Mouse (Mus musculus): Measurements from ENCODE around the gene Frem1.

The Frem1 gene

GRCm38 (mm10) chr4:82930079-82930478, 122.1 kb downstream of the Frem1 start:
- no peak for DNase-seq (ENCODE audit: low spot score in 2 of 2)

GRCm38 (mm10) chr4:82921962-82922361, 130.2 kb downstream of the Frem1 start:
- no peak for DNase-seq (ENCODE audit: low spot score in 2 of 2)

DNA sequence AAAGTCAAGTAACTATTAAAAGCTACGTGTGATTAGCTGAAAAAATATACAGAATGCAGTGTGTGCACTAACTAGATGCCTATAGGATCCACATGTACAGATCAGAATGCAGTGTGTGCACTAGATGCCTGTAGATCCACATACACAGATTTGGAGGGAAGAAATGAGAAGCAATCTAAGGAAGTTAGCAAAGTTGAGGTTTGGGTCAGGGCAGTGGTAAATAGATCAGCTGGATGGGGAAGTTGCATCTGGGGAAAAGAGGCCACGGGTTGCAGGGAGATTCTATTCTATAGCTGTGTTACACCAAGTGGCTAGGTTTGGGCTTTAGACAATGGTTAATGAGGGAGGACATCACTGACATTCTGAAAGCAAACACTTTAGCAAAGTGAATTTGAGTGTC, 133.5 kb downstream of the Frem1 start:
- no peak for DNase-seq (ENCODE audit: low spot score in 2 of 2)

DNA sequence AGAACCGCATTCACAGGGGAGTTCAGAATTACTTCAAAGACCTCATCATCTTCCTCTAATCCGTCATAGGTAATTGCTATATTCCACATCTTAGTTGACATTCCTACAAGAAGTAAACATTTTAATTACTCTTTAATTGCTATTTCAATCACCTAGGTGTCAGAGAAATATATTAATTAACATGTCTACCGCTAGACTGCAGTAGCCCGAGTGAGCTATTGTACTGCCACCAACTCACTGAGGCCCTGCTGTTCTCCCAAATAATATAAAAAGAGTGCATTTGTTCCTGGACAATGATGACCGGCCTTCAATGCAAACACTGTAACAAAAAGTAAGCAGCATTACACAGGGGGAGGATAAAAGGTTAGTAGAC, 135.5 kb downstream of the Frem1 start:
- DNase-seq (ENCODE audit: low spot score in 2 of 2), result no peak

- no peak for DNase-seq (ENCODE audit: low spot score in 2 of 2)
Observed at GRCm38 (mm10) chr4:82916003-82916677, 136.0 kb downstream of the Frem1 start.

GRCm38 (mm10) chr4:82915576-82915975, 136.6 kb downstream of the Frem1 start:
- DNase-seq (ENCODE audit: low spot score in 2 of 2), result no peak

- DNase-seq (ENCODE audit: low spot score in 2 of 2), result no peak
Observed at GRCm38 (mm10) chr4:82914601-82915143, 137.5 kb downstream of the Frem1 start.

DNA sequence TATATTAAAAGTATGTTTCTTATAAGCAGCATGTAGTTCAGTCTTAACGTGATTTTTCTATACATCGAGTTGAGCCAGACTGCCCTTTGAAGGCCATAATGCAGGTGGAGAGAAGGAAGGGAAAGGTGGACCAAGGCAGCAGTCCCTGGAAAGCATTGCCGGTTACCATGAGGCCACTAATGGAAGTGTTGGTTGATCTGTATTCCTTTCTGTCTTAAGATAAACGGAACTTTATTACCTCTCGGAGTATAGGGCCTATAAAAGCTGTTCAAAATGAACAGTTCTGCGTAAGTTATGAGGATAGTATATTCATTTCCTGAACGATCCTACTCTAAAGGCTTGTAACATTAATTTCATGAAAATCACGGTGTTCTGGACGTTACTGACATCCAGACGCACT, 156.9 kb downstream of the Frem1 start:
- no peak for DNase-seq (ENCODE audit: low spot score in 2 of 2)

DNA sequence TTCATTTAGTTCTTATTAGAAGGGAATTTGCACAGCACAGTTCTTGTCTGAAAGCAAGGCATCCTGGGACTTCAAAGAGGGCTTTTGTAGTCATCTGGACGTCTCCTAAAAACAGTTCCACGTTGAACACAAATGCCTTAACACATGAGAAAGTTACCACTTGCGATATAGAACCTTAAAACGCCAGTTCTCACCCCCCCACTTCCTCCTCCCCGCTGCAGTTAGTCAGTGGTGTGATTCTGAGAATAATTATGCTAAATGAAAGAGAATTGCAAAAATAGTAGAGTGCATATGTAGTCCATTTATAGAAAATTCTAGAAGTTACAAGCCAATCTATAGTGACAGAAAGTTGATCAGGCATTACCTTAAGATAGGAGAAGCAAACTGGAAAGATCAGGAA, 159.9 kb downstream of the Frem1 start:
- DNase-seq (ENCODE audit: low spot score in 2 of 2), result peak in 1 of 2 experiments; percentile 12

GRCm38 (mm10) chr4:82891566-82891965, 160.6 kb downstream of the Frem1 start:
- DNase-seq (ENCODE audit: low spot score in 2 of 2), result no peak

DNA sequence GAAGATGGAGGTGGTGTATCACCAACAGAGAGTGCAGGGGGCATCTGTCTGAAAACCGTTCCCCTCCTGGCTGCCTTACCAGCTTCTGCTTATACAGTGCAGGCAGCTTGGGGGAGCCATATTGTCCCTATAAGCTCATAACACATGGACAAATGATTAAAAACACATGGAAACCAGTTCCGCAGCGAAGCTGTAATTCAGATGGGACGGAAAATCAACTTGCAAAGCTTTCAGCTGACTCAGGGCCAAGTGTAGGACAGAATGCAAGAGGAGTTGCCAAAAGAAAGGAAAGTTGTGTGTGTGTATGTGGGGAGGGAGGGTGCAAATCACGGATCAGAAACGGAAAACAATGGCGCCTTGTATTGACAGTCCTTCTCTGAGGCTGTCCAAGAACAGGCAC, 161.1 kb downstream of the Frem1 start:
- no peak for DNase-seq (ENCODE audit: low spot score in 2 of 2)

GRCm38 (mm10) chr4:82890585-82890984, 161.6 kb downstream of the Frem1 start:
- DNase-seq (ENCODE audit: low spot score in 2 of 2), result no peak

- DNase-seq (ENCODE audit: low spot score in 2 of 2), result no peak
Observed at GRCm38 (mm10) chr4:82886148-82886547, 166.0 kb downstream of the Frem1 start.

DNA sequence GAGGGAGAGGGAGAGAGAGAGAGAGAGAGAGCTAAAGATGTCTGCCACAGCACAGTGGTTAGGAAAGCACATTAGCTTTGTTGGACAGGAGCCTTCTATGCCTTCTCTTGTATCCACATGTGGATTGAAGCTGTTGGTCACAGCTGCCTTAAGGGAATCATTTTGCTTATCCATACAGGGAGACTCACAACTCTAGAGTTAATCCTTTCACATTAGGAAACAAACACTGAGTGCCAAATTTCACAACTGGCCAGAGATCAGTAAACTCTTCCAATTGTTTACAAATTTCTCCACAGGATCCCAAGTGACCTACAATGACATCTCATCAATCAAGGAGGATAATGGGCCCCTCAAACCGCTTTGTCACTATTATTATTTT, 166.6 kb downstream of the Frem1 start:
- DNase-seq (ENCODE audit: low spot score in 2 of 2), result no peak

DNA sequence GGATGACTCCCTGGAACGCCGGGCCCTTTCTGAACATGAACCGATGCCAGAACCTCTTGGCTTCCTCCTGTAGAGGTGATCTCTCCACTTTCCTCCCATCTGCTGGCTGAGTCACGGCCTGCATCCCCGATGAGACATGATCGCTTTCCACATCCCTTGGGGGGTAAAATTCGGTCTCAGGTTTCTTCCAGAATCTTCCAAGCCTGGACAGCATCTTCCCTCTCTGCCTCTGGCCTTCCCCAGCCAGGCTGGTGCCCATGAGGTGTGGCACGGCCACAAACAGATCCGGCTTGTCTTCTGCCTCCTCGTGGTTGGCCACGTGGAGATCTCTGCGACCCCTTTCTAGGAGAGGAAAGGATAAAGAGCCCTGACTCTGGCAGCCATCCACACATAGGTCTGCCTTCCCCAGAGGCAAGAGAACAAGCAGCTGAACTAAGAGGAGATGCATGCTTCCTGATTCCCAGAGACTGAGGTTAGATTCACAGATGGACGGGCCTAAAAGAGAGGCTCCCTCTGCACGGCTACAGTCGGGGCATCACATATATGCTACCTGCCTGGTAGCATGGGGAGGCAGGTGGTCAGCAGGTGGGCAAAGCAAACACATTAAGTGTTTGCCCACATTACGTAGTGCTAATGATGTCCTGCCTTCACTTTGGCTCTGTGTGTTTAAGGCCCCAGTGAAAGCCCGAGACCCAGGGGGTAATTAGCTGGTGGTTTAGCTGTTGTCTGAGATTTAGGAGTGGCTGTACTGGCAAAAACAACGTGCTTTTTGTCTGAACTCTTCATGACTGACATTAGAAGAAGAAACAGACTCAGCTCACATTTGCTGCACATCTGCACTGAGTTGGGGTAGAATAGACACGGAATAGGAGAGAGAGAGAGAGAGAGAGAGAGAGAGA, 167.3 kb downstream of the Frem1 start, which contains the start of gene Cer1:
Gene Cer1, minus strand, starts transcription at position 513 of the 899 bp plus-strand sequence.
- DNase-seq (ENCODE audit: low spot score in 2 of 2), result no peak

GRCm38 (mm10) chr4:82882500-82882899, 169.6 kb downstream of the Frem1 start:
- DNase-seq (ENCODE audit: low spot score in 2 of 2), result no peak

- no peak for DNase-seq (ENCODE audit: low spot score in 2 of 2)
Observed at GRCm38 (mm10) chr4:82881366-82881765, 170.8 kb downstream of the Frem1 start.

GRCm38 (mm10) chr4:82880243-82880642, 171.9 kb downstream of the Frem1 start:
- no peak for DNase-seq (ENCODE audit: low spot score in 2 of 2)

DNA sequence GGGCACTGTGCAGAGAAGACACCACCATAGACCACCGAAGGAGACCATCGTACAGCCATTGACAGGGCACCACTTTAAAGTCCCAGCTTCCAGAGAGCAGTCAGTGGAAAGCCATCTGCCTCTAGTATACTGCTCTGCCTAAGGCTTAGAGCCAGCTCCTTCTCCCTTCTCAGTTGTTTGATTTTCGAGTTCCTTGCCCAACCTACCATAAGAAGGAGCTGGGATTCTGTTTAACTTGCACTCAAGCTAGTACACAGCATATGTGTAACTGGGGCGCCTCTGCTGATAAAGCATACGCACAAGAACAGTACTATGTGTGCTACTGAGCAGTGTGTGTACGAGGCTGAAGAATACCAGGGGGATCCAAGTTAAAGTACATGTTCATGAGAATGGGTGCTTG, 173.0 kb downstream of the Frem1 start:
- no peak for DNase-seq (ENCODE audit: low spot score in 2 of 2)

GRCm38 (mm10) chr4:82876656-82877055, 175.5 kb downstream of the Frem1 start:
- DNase-seq (ENCODE audit: low spot score in 2 of 2), result no peak

- DNase-seq (ENCODE audit: low spot score in 2 of 2), result no peak
Observed at GRCm38 (mm10) chr4:82875532-82875931, 176.6 kb downstream of the Frem1 start.

DNA sequence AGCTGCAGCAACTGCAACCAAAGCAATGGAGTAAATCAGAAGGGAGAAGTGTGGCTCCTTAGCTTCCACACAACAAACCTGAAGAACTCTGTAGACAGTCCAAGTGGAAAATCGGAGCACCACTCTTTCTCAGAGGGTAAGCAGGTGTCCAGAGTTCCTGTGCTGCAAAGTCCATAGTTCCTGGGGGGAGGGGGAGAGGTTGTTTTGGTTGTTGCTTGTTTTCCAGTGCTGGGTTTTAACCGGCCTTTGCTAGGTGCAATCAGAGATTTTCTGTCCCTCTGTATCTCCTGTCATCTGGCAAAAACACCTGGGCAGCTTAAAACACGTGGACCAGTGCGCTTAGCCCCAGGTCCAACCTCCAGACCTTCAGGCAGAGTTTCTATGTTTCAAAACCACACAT, 177.3 kb downstream of the Frem1 start:
- DNase-seq (ENCODE audit: low spot score in 2 of 2), result no peak

- DNase-seq (ENCODE audit: low spot score in 2 of 2), result no peak
Observed at GRCm38 (mm10) chr4:82872548-82872947, 179.6 kb downstream of the Frem1 start.
